ENCODE assay signal across 8 mouse cellular contexts in genomic region chr3:122421042-122421702, GRCm38 (mm10).
DNase-seq lines count a peak whose midpoint lies in the region; ATAC-seq and TF ChIP-seq lines count a peak whose summit lies in the region.

No protein-coding gene starts in this region.

- no peak for TF ChIP-seq CTCF in lung, adult 2 months (IDR thresholded peaks at IDR 0.05; ENCODE audit: insufficient read depth, low read length)

- H3K27me3 ChIP-seq in forebrain, embryonic 11.5 days (ENCODE audit: control insufficient read depth, insufficient read depth, low read length), result no peaks in the 10 kb centered on the region
- H3K27me3 ChIP-seq in limb, embryonic 10.5 days (ENCODE audit: low read depth, poor library complexity, severe bottlenecking), result peaks cover 51% of the 10 kb centered on the region
- peaks cover 6% of the 10 kb centered on the region; the same call in 1 of the 2 replicates for H3K27me3 ChIP-seq in neural tube, embryonic 14.5 days (ENCODE audit: control insufficient read depth, insufficient read depth, low read length)

- DNase-seq in lung, adult 2 months, result no peak
- DNase-seq in lung, postnatal 10 days, result no peak
- DNase-seq in forebrain, embryonic 11.5 days (ENCODE audit: low spot score), result no peak
- no peak for DNase-seq in limb, embryonic 10.5 days (ENCODE audit: low spot score)
- DNase-seq in layer of hippocampus, postnatal 36 days, result no peak
- no peak for DNase-seq in cerebellum, adult 11 months
- no peak for DNase-seq in layer of hippocampus, adult 9-11 months

- WGBS in lung, adult 2 months, result 37% methylated on average over 13 of the region's 13 CpGs
- WGBS in forebrain, embryonic 11.5 days, result 2% methylated on average over 13 of the region's 13 CpGs
- WGBS in limb, embryonic 10.5 days, result 13% methylated on average over 13 of the region's 13 CpGs
- 8% methylated on average over 13 of the region's 13 CpGs for WGBS in neural tube, embryonic 14.5 days

- ATAC-seq in forebrain, embryonic 11.5 days (replicated peaks; ENCODE audit: low FRiP score), result peak; percentile 0; the same call in 1 of the 2 replicates
- no peak for ATAC-seq in neural tube, embryonic 14.5 days (ENCODE audit: low read depth)

- peak overlapping the region; percentile 39 for H3K4me3 ChIP-seq in lung, adult 2 months (replicated peaks; ENCODE audit: extremely low read depth, low read depth, low read length)
- peak overlapping the region; percentile 64 for H3K4me3 ChIP-seq in forebrain, embryonic 11.5 days (ENCODE audit: low read depth, low read length)
- H3K4me3 ChIP-seq in limb, embryonic 10.5 days, result peak overlapping the region; percentile 73
- peak overlapping the region; percentile 58 for H3K4me3 ChIP-seq in neural tube, embryonic 14.5 days (ENCODE audit: low read depth, low read length)

- no peaks in the 10 kb centered on the region for H3K36me3 ChIP-seq in forebrain, embryonic 11.5 days (ENCODE audit: control insufficient read depth, insufficient read depth, low read length)
- no peaks in the 10 kb centered on the region for H3K36me3 ChIP-seq in limb, embryonic 10.5 days
- no peaks in the 10 kb centered on the region for H3K36me3 ChIP-seq in neural tube, embryonic 14.5 days (ENCODE audit: control insufficient read depth, insufficient read depth, low read length)

- peak overlapping the region; percentile 82 for H3K4me2 ChIP-seq in forebrain, embryonic 11.5 days (ENCODE audit: low read depth, low read length, severe bottlenecking)
- peak overlapping the region; percentile 96 for H3K4me2 ChIP-seq in neural tube, embryonic 14.5 days (ENCODE audit: low read depth, low read length)

- H3K4me1 ChIP-seq in lung, adult 2 months (ENCODE audit: control insufficient read depth, insufficient read depth, low read length), result peaks cover 4% of the 10 kb centered on the region
- peaks cover 2% of the 10 kb centered on the region; the same call in 1 of the 2 replicates for H3K4me1 ChIP-seq in forebrain, embryonic 11.5 days (replicated peaks; ENCODE audit: control insufficient read depth, insufficient read depth, low read length)
- H3K4me1 ChIP-seq in limb, embryonic 10.5 days, result peaks cover 47% of the 10 kb centered on the region
- H3K4me1 ChIP-seq in neural tube, embryonic 14.5 days (ENCODE audit: control insufficient read depth, insufficient read depth, low read length), result peaks cover 7% of the 10 kb centered on the region; the same call in 1 of the 2 replicates

- H3K27ac ChIP-seq in forebrain, embryonic 11.5 days (ENCODE audit: low read depth, low read length), result no peak overlapping the region
- H3K27ac ChIP-seq in limb, embryonic 10.5 days, result no peak overlapping the region
- no peak overlapping the region for H3K27ac ChIP-seq in neural tube, embryonic 14.5 days (ENCODE audit: low read depth, low read length)

- no peaks in the 10 kb centered on the region for H3K9me3 ChIP-seq in forebrain, embryonic 11.5 days (ENCODE audit: control insufficient read depth, low read length)
- no peaks in the 10 kb centered on the region for H3K9me3 ChIP-seq in limb, embryonic 10.5 days (replicated peaks)
- H3K9me3 ChIP-seq in neural tube, embryonic 14.5 days (ENCODE audit: control insufficient read depth, low read length), result no peaks in the 10 kb centered on the region

- no peak for TF ChIP-seq POLR2A in lung, adult 2 months (IDR thresholded peaks at IDR 0.05; ENCODE audit: borderline replicate concordance, extremely low read depth, low read depth, low read length)

- peak overlapping the region; percentile 87 for H3K9ac ChIP-seq in forebrain, embryonic 11.5 days (ENCODE audit: low read length)
- 0 out of 2 replicates have a peak overlapping the region, but pooled peaks have one; percentile 68 for H3K9ac ChIP-seq in neural tube, embryonic 14.5 days (replicated peaks; ENCODE audit: low read depth, low read length)
